Mouse (Mus musculus): Measurements from ENCODE around the gene Tns3. TPM values are rescaled to one million over a fixed set of nuclear protein-coding genes. Genes with fewer than 3 reads are reported as not detected.

Gene Tns3
- polyA plus RNA-seq, 1 experiment from 2014 or later, result 31.5 TPM

DNA sequence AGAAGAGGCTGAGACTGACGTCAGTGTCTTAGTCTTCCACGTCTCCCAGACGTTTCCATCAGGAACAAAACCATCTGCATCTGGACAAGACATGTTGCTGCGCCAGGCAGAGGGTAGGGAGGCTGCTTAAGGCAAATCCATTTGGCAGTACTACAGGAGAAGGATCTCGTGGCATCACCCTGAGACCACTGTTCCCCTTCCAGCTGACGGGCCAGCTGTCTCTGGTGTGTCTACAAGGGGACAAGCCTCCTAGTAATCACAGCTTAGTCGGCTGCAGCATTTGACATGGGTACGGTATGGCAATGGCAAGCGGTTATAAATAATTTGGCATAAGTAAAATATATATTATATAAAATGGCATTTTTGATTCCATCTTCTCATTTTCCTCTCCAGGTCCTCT, 230.9 kb downstream of the Tns3 start:
- Histone ChIP-seq H3K9me3 (ENCODE audit: low read length) (no peaks in the 10 kb centered on the region), H3K4me3 (ENCODE audit: low read length) (no peak overlapping the region), H3K4me2 (replicated peaks; ENCODE audit: low read depth, low read length) (no peak overlapping the region), H3K4me1 (ENCODE audit: insufficient read depth, low read length) (no peaks in the 10 kb centered on the region), H3K36me3 (ENCODE audit: insufficient read depth, low read length) (peaks cover 66% of the 10 kb centered on the region), H3K27ac (ENCODE audit: low read length) (no peak overlapping the region), H3K9ac (replicated peaks; ENCODE audit: low read length) (no peak overlapping the region), H3K27me3 (ENCODE audit: insufficient read depth, low read length) (no peaks in the 10 kb centered on the region)
- WGBS, result 88% methylated on average over 9 of the region's 9 CpGs
- no peak for ATAC-seq (ENCODE audit: low FRiP score, low TSS enrichment)

DNA sequence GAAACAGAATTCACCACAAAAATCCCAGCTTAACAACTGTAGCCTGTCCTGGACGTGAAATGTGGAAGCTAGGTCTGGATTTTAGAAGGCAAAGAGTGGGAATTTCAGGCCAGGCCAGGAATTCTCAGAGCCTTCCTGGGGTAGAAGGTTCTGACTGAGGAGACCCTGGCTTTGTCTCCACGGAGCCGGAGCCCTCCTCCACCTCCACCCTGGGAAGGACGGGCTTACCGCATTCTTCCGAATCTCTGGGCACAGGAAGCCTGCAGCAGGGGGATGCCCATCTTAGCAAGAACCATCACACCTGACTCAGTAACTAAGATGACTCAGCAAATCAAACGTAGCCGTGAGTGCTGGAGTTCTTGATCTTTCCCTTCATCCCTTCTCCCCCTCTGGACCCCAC, 231.4 kb downstream of the Tns3 start:
- Histone ChIP-seq H3K4me1 (ENCODE audit: insufficient read depth, low read length) (no peaks in the 10 kb centered on the region), H3K4me2 (replicated peaks; ENCODE audit: low read depth, low read length) (no peak overlapping the region), H3K9me3 (ENCODE audit: low read length) (no peaks in the 10 kb centered on the region), H3K4me3 (ENCODE audit: low read length) (no peak overlapping the region), H3K36me3 (ENCODE audit: insufficient read depth, low read length) (peaks cover 63% of the 10 kb centered on the region), H3K27ac (ENCODE audit: low read length) (no peak overlapping the region), H3K27me3 (ENCODE audit: insufficient read depth, low read length) (no peaks in the 10 kb centered on the region), H3K9ac (replicated peaks; ENCODE audit: low read length) (no peak overlapping the region)
- ATAC-seq (ENCODE audit: low FRiP score, low TSS enrichment), result no peak
- 91% methylated on average over 8 of the region's 8 CpGs for WGBS

DNA sequence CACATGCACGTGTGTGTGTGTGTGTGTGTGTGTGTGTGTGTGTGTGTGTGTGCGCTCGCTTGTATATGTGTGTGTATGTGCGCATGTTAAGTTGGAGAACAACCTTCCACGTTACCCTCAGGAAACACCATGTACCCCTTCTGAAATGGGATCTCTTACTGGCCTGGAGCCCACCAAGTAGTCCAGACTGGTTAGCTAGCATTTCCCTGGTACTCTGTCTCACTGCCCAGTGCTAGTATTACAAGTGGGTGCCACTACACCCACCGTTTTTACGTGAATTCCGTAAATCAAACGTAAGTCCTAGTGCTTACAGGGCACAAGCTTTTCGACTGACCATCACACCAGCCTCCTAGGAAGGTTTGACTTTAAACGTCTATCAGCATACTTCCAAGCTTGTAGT, 236.7 kb downstream of the Tns3 start:
- no peak overlapping the region for H3K27ac ChIP-seq (ENCODE audit: low read length)
- WGBS, result 85% methylated on average over 11 of the region's 11 CpGs
- no peak for ATAC-seq (ENCODE audit: low FRiP score, low TSS enrichment)
- peaks cover 19% of the 10 kb centered on the region for H3K36me3 ChIP-seq (ENCODE audit: insufficient read depth, low read length)
- no peaks in the 10 kb centered on the region for H3K27me3 ChIP-seq (ENCODE audit: insufficient read depth, low read length)
- H3K4me1 ChIP-seq (ENCODE audit: insufficient read depth, low read length), result peaks cover 7% of the 10 kb centered on the region; the same call in 1 of the 2 replicates
- H3K9me3 ChIP-seq (ENCODE audit: low read length), result no peaks in the 10 kb centered on the region
- H3K4me3 ChIP-seq (ENCODE audit: low read length), result no peak overlapping the region
- no peak overlapping the region for H3K9ac ChIP-seq (replicated peaks; ENCODE audit: low read length)
- no peak overlapping the region for H3K4me2 ChIP-seq (replicated peaks; ENCODE audit: low read depth, low read length)

DNA sequence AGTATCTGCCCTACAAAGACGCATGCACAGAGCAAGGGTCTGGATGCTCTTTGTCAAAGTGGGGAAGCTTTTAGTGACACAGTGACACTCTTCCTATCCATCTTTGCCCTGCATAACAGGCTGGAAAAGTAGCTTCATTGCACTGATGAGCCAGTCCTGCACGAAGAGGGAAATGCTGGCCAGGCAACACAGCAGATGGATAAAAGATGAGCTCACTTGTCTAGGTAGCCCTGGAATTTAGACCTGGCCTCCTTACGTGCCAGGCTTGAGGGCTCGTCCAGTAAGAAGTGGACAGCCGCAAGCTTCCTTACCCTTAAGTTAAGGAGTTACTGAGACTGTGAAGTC, 239.1 kb downstream of the Tns3 start:
- ATAC-seq (ENCODE audit: low FRiP score, low TSS enrichment), result no peak; the same call in 1 of the 2 replicates
- WGBS, result 83% methylated on average over 5 of the region's 5 CpGs
- H3K27me3 ChIP-seq (ENCODE audit: insufficient read depth, low read length), result no peaks in the 10 kb centered on the region
- no peak overlapping the region for H3K4me2 ChIP-seq (replicated peaks; ENCODE audit: low read depth, low read length)
- H3K36me3 ChIP-seq (ENCODE audit: insufficient read depth, low read length), result peaks cover 3% of the 10 kb centered on the region; the same call in 1 of the 2 replicates
- H3K27ac ChIP-seq (ENCODE audit: low read length), result no peak overlapping the region; the same call in 1 of the 2 replicates
- H3K4me3 ChIP-seq (ENCODE audit: low read length), result no peak overlapping the region
- peaks cover 7% of the 10 kb centered on the region; the same call in 1 of the 2 replicates for H3K4me1 ChIP-seq (ENCODE audit: insufficient read depth, low read length)
- no peaks in the 10 kb centered on the region for H3K9me3 ChIP-seq (ENCODE audit: low read length)
- H3K9ac ChIP-seq (replicated peaks; ENCODE audit: low read length), result no peak overlapping the region

DNA sequence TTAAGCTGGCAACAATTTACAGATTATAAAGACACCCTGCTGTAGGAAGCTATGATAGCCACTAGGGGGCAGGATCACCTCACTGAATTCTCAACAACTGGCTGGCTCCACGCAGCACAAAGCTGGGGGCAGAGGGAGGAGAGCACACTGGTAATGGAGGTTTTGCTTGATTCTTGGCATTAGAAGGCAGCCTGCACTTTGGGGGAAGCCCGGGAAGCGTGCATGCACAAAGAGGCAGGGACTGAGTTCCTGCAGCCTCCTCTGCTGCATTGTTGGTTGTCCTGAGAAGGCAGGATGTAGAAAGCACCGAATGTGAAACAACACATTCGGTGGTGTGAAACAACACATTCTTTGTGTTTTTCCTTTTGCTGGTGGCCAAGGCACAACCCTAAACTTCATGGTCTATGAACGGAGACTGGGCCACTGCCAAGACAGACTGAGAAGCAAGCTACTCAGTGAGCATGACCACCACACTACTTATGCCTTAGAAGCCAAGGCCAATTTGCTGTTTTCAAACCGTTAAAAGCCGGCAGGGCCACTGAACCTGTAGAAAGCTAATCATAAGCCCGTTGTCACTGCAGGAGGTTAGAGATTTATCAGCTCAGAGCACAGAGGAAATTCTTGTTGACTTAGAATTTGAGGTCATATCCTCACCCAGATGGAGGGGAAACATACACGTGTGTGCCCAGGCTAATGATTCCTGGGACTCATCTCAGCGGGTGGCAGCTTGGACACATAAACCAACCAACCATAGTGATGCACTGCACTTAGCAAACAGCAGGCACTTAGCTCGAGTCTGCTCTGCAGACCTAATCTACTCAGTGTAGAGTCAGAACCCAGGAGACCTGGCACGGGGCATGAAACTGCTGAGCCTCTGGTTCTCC, 239.8 kb downstream of the Tns3 start:
- Histone ChIP-seq H3K9ac (replicated peaks; ENCODE audit: low read length) (peak overlapping the region; percentile 54), H3K9me3 (ENCODE audit: low read length) (no peaks in the 10 kb centered on the region), H3K27ac (ENCODE audit: low read length) (peak overlapping the region; percentile 77), H3K27me3 (ENCODE audit: insufficient read depth, low read length) (no peaks in the 10 kb centered on the region), H3K36me3 (ENCODE audit: insufficient read depth, low read length) (no peaks in the 10 kb centered on the region), H3K4me3 (ENCODE audit: low read length) (peak overlapping the region; percentile 24), H3K4me2 (replicated peaks; ENCODE audit: low read depth, low read length) (peak overlapping the region; percentile 49), H3K4me1 (ENCODE audit: insufficient read depth, low read length) (peaks cover 7% of the 10 kb centered on the region; the same call in 1 of the 2 replicates)
- WGBS, result 24% methylated on average over 13 of the region's 13 CpGs
- ATAC-seq (ENCODE audit: low FRiP score, low TSS enrichment), result peak; percentile 87

DNA sequence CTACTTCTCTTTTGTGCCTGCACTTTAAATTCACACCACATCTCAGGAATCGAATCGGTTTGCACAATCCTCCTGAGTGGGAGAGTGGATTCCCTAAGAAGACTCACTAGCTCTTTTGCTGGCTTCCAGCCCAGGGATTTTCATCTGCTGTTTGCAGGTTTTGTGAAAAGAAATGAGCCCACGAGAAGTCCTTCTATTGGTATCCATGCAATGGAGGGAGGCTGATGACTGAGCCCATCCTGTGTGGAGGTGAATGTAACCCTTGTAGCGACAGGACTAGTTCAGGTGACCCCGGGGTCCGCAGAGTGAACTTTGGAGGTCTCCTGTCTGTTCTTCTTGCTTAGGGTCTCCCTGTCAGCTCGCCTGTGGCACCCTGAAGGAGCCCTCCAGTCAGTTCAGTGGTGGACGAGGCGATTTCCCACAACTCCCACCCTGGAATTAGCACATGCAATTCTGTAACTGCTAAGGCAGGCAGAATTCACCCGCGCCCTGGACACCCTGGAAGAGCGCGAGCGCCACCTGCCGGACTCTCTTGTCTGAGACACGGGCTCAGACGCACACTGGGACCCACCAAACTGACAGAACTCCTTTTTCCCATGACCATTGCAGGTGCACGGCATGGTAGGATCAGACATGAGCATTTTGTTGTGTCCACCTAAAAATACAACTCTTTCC, 259.0 kb downstream of the Tns3 start:
- WGBS, result 27% methylated on average over 18 of the region's 18 CpGs

DNA sequence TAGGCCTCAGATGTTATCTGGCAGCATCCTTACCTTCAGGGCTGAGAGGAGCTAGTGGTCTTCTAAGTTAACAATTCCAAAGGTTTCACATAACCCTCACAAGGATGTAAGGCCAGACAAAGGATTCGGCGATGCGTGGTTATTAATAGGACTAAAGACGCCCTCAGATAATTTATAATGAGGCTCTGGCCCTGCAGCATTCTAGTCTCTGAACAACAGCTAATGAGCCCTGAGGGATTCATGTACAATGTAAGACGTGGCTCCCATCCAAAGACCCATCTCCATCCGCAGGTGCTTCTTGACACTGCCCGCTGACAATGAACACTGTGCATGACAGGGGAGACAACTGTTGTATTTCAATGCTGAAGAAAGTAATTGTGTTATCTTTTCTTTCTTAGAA, 263.0 kb downstream of the Tns3 start:
- H3K4me3 ChIP-seq (ENCODE audit: low read length), result no peak overlapping the region
- H3K27me3 ChIP-seq (ENCODE audit: insufficient read depth, low read length), result no peaks in the 10 kb centered on the region
- no peaks in the 10 kb centered on the region for H3K9me3 ChIP-seq (ENCODE audit: low read length)
- no peak overlapping the region for H3K9ac ChIP-seq (replicated peaks; ENCODE audit: low read length)
- ATAC-seq (ENCODE audit: low FRiP score, low TSS enrichment), result no peak
- no peak overlapping the region for H3K27ac ChIP-seq (ENCODE audit: low read length)
- H3K36me3 ChIP-seq (ENCODE audit: insufficient read depth, low read length), result no peaks in the 10 kb centered on the region
- 74% methylated on average over 7 of the region's 7 CpGs for WGBS
- no peak overlapping the region for H3K4me2 ChIP-seq (replicated peaks; ENCODE audit: low read depth, low read length)
- no peaks in the 10 kb centered on the region for H3K4me1 ChIP-seq (ENCODE audit: insufficient read depth, low read length)

More for the DNA sequence above, 259.0 kb downstream of the Tns3 start:
- Histone ChIP-seq H3K27ac (ENCODE audit: low read length) (no peak overlapping the region), H3K4me2 (replicated peaks; ENCODE audit: low read depth, low read length) (no peak overlapping the region), H3K9ac (replicated peaks; ENCODE audit: low read length) (no peak overlapping the region), H3K9me3 (ENCODE audit: low read length) (no peaks in the 10 kb centered on the region), H3K4me1 (ENCODE audit: insufficient read depth, low read length) (no peaks in the 10 kb centered on the region), H3K27me3 (ENCODE audit: insufficient read depth, low read length) (no peaks in the 10 kb centered on the region), H3K36me3 (ENCODE audit: insufficient read depth, low read length) (no peaks in the 10 kb centered on the region), H3K4me3 (ENCODE audit: low read length) (no peak overlapping the region)
- ATAC-seq (ENCODE audit: low FRiP score, low TSS enrichment), result peak; percentile 90

DNA sequence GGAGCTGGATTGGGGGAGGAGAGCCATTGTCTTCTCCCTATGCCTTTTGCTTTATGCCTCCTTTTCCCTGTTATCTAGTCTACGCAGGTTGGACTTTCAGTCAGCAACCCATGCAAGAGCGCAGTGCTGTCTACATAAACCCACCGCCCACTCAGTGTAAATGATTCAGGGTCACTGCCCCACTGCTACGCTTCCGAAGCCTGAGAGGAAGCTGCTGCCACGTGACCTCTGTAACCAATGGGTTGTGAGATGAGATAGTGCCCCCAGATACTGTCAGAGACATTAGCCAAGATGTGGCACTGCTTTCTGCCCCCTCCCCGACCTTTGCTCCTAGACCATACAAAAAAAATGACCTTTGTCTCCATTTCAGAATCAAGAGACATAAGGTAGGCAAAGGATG, 268.0 kb downstream of the Tns3 start:
- Histone ChIP-seq H3K27me3 (ENCODE audit: insufficient read depth, low read length) (no peaks in the 10 kb centered on the region), H3K9ac (replicated peaks; ENCODE audit: low read length) (no peak overlapping the region), H3K4me3 (ENCODE audit: low read length) (no peak overlapping the region), H3K9me3 (ENCODE audit: low read length) (no peaks in the 10 kb centered on the region), H3K4me1 (ENCODE audit: insufficient read depth, low read length) (no peaks in the 10 kb centered on the region), H3K4me2 (replicated peaks; ENCODE audit: low read depth, low read length) (no peak overlapping the region), H3K27ac (ENCODE audit: low read length) (no peak overlapping the region), H3K36me3 (ENCODE audit: insufficient read depth, low read length) (no peaks in the 10 kb centered on the region)
- no peak for ATAC-seq (ENCODE audit: low FRiP score, low TSS enrichment)
- 65% methylated on average over 7 of the region's 7 CpGs for WGBS

DNA sequence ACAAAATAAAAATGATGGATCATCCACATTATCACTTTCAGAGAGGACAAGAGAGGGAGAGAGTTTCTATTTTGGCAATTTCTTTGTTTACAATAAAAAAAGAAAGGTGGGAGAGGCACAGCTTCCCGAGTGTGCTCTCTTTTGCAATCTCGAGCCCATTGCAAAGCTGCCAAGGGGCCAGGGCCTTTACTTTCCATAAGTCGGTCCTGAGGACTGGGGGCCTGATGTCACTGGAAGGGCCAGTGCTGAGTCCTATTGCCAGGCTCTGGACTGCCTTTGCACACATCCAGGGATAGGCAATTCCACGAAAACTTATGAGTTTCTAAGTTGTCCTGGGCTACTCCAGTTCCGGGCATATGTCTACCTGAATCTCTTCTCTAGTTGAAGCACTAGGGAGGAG, 272.8 kb downstream of the Tns3 start:
- WGBS, result 68% methylated on average over 5 of the region's 5 CpGs
- Histone ChIP-seq H3K4me1 (ENCODE audit: insufficient read depth, low read length) (no peaks in the 10 kb centered on the region), H3K27ac (ENCODE audit: low read length) (no peak overlapping the region), H3K36me3 (ENCODE audit: insufficient read depth, low read length) (no peaks in the 10 kb centered on the region), H3K27me3 (ENCODE audit: insufficient read depth, low read length) (no peaks in the 10 kb centered on the region), H3K4me3 (ENCODE audit: low read length) (no peak overlapping the region), H3K4me2 (replicated peaks; ENCODE audit: low read depth, low read length) (no peak overlapping the region), H3K9me3 (ENCODE audit: low read length) (no peaks in the 10 kb centered on the region), H3K9ac (replicated peaks; ENCODE audit: low read length) (no peak overlapping the region)
- no peak; the same call in 1 of the 2 replicates for ATAC-seq (ENCODE audit: low FRiP score, low TSS enrichment)

DNA sequence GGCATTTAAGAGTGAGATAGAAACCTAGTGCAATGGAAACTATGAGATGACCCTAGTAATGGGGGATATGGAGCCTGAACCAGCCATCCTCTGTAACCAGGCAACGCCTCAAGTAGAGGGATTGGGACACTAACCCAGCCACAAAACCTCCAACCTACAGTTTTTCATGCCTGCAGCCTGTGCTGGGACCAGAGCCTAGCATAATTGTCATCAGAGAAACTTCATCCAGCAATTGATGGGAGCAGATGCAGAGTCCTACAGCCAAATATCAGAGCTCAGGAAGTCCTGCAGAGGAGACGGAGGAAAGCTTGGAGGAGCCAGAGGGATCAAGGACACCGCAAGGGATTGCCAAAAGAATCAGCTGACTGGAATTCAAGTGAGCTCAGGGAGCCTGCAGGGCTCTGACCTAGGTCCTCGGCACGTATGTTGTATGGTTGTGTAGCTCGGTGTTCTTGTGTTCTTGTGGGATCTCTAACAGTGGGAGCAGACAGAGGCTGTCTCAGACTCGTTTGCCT, 278.4 kb downstream of the Tns3 start:
- Histone ChIP-seq H3K4me3 (ENCODE audit: low read length) (no peak overlapping the region), H3K27me3 (ENCODE audit: insufficient read depth, low read length) (no peaks in the 10 kb centered on the region), H3K9ac (replicated peaks; ENCODE audit: low read length) (no peak overlapping the region), H3K9me3 (ENCODE audit: low read length) (no peaks in the 10 kb centered on the region), H3K4me1 (ENCODE audit: insufficient read depth, low read length) (no peaks in the 10 kb centered on the region), H3K4me2 (replicated peaks; ENCODE audit: low read depth, low read length) (no peak overlapping the region), H3K36me3 (ENCODE audit: insufficient read depth, low read length) (no peaks in the 10 kb centered on the region), H3K27ac (ENCODE audit: low read length) (no peak overlapping the region)
- no peak for ATAC-seq (ENCODE audit: low FRiP score, low TSS enrichment)
- WGBS, result 78% methylated on average over 7 of the region's 7 CpGs
